Mouse (Mus musculus): ENCODE results near the gene Nmb. TPM values are rescaled to one million over a fixed set of nuclear protein-coding genes. Genes with fewer than 3 reads are reported as not detected.
A peak's percentile ranks its signal among the peaks of the same experiment; 100 is the strongest.

Nmb gene
- polyA plus RNA-seq, 1 experiment from 2014 or later, result 7.6 TPM

DNA sequence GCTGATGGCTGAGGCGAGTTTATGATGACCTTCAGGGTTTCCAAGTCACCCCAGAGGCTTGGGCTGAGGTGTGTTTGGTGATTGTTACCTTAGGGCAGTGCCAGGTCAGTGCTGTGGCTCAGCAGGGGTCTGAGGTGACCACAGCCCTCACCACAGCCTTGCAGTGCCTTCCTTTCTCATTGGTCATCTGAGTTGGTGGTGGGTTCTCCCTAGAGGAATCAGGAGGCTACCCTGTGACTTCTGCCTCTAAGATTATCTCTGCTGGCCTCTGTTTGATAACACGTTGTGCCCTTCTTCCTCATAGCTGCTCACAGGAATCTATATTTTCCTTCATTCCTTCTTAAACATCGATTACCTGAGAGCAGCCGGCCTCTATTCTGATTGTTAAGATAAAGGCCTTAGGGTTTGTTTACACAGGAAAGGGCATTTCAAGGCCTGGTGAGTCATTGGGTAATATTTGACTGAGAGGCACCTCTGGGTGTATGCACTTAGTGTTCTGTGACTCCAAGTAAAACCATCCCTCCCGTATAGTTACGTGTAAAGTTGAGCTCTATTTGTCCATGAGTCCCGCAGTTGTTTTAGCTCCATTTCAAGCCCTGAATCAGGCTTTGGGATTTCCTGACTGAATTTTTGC lies 38.2 kb downstream of the Nmb start:
- Histone ChIP-seq H3K36me3 (ENCODE audit: poor library complexity, severe bottlenecking) (peaks cover 83% of the 10 kb centered on the region), H3K4me2 (no peak overlapping the region), H3K4me3 (no peak overlapping the region), H3K27ac (no peak overlapping the region), H3K9ac (no peak overlapping the region), H3K4me1 (peaks cover 49% of the 10 kb centered on the region), H3K9me3 (replicated peaks) (no peaks in the 10 kb centered on the region), H3K27me3 (no peaks in the 10 kb centered on the region)
- 93% methylated on average over 7 of the region's 7 CpGs for WGBS
- ATAC-seq, result no peak

DNA sequence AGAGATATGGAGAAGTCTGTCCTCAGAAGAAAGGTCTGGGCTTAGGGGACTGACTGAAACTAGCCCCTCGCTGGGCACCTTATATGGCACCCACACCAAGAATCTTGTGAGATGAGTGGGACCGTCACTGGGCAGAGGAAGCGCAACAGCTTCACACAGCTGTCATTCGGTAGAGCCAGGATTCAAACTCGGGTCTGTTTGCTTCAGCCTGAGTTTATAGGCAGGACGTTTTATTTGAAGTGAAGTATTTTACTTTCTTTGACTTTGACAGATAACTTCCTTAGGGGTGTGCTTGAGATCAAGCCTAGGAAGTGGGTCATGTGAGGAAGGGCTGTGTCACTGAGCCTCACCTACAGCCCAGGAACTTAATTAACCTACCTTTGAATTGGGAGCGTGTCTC lies 39.4 kb downstream of the Nmb start:
- Histone ChIP-seq H3K27me3 (no peaks in the 10 kb centered on the region), H3K4me2 (no peak overlapping the region), H3K36me3 (ENCODE audit: poor library complexity, severe bottlenecking) (peaks cover 72% of the 10 kb centered on the region), H3K9ac (no peak overlapping the region), H3K4me1 (peaks cover 53% of the 10 kb centered on the region), H3K4me3 (no peak overlapping the region), H3K9me3 (replicated peaks) (no peaks in the 10 kb centered on the region), H3K27ac (no peak overlapping the region)
- no peak for ATAC-seq
- 95% methylated on average over 7 of the region's 7 CpGs for WGBS

DNA sequence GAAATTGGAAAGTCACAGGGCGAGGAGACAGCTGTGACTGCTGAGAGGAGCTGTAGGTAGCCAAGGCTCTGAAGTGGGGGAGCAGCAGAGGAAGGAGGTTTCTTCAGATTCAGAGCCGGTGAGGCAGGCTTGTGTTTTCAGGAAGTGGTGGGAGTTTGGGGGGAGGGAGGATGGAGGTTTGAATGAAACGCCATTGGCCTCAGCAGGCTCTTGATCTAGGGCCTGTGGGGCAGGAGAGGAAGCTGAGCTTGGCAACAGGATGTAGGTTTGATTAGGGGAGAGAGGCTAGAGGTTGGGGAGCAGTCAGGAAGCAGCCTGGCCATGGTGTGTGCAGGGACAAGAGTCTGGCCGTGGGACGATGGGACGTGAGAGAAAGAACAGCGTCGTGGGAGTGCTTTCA lies 40.0 kb downstream of the Nmb start:
- peaks cover 65% of the 10 kb centered on the region for H3K36me3 ChIP-seq (ENCODE audit: poor library complexity, severe bottlenecking)
- peaks cover 57% of the 10 kb centered on the region for H3K4me1 ChIP-seq

DNA sequence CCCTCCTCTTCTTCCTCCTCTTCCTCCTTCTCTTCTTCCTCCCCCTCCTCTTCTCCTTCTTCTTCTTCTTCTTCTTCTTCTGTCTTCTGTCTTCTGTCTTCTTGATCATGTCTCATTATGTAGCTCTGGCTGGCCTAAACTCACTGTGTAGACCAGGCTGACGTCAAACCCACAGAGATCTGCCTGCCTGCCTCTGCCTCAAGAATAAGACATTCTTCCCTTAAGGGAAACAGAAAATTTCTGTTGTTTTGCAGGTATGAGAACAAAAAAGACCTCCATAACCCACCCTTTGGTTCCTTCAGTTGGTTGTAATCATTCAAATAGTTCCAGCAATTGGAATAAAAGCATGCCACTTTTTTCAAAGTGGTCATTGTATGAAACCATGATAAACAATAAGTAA lies 40.7 kb downstream of the Nmb start:
- peak overlapping the region; percentile 82; the same call in 1 of the 2 replicates for H3K4me2 ChIP-seq
- H3K4me1 ChIP-seq, result peaks cover 57% of the 10 kb centered on the region
- no peaks in the 10 kb centered on the region for H3K9me3 ChIP-seq (replicated peaks)
- no peak for ATAC-seq
- no peaks in the 10 kb centered on the region for H3K27me3 ChIP-seq
- H3K27ac ChIP-seq, result no peak overlapping the region
- no peak overlapping the region for H3K9ac ChIP-seq
- 83% methylated on average over 1 of the region's 1 CpGs for WGBS
- H3K4me3 ChIP-seq, result no peak overlapping the region
- H3K36me3 ChIP-seq (ENCODE audit: poor library complexity, severe bottlenecking), result peaks cover 59% of the 10 kb centered on the region

More for the DNA sequence above, 40.0 kb downstream of the Nmb start:
- 90% methylated on average over 8 of the region's 8 CpGs for WGBS
- no peaks in the 10 kb centered on the region for H3K9me3 ChIP-seq (replicated peaks)
- H3K9ac ChIP-seq, result no peak overlapping the region
- no peak overlapping the region for H3K27ac ChIP-seq
- H3K27me3 ChIP-seq, result no peaks in the 10 kb centered on the region
- no peak overlapping the region for H3K4me3 ChIP-seq
- H3K4me2 ChIP-seq, result peak overlapping the region; percentile 4; the same call in 1 of the 2 replicates
- no peak for ATAC-seq

DNA sequence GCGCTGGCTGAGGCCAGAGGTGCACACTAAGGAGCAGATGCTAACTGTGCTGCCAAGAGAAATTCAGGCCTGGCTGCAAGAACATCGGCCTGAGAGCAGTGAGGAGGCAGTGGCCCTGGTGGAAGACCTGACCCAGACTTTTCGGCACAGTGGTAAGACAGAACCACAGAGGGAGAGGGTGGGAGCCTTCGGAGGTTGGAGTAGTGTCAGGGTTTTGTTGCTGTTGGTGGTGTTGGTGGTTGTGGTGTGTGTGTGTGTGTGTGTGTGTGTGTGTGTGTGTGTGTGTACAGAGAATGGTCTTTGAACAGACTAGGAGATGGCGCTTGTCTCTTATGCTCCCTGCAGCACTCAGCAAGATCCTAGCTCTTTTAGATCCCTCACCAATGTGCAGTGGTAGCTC lies 41.4 kb downstream of the Nmb start:
- H3K4me2 ChIP-seq, result peak overlapping the region; percentile 82
- H3K27me3 ChIP-seq, result no peaks in the 10 kb centered on the region
- ATAC-seq, result no peak
- peaks cover 53% of the 10 kb centered on the region for H3K36me3 ChIP-seq (ENCODE audit: poor library complexity, severe bottlenecking)
- WGBS, result 85% methylated on average over 5 of the region's 5 CpGs
- peaks cover 57% of the 10 kb centered on the region for H3K4me1 ChIP-seq
- H3K27ac ChIP-seq, result no peak overlapping the region
- H3K4me3 ChIP-seq, result no peak overlapping the region
- no peaks in the 10 kb centered on the region for H3K9me3 ChIP-seq (replicated peaks)
- H3K9ac ChIP-seq, result peak overlapping the region; percentile 31; the same call in 1 of the 2 replicates

DNA sequence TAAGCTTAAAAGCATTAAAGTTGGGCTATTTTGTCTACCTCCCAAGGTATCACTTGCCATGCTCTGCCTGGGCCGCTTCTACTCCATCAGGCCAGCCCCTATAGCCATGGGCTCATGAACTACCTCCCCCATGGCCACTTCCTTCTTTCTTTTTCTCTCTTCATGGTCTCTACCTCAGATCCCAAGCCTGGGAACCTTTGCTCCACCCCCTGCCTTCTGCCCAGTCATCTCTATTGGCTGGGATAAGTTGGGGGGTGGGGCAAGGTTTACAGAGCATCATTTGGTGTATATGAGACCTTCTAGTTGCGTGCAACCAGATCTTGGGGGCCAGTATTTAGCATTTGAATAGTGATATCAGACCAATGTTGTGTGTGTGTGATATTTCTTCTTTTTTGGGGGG lies 42.4 kb downstream of the Nmb start:
- Histone ChIP-seq H3K27me3 (no peaks in the 10 kb centered on the region), H3K36me3 (ENCODE audit: poor library complexity, severe bottlenecking) (peaks cover 42% of the 10 kb centered on the region), H3K9me3 (replicated peaks) (no peaks in the 10 kb centered on the region), H3K4me1 (peaks cover 57% of the 10 kb centered on the region), H3K27ac (no peak overlapping the region), H3K9ac (no peak overlapping the region), H3K4me2 (peak overlapping the region; percentile 82), H3K4me3 (no peak overlapping the region)
- WGBS, result 90% methylated on average over 2 of the region's 2 CpGs
- no peak for ATAC-seq

DNA sequence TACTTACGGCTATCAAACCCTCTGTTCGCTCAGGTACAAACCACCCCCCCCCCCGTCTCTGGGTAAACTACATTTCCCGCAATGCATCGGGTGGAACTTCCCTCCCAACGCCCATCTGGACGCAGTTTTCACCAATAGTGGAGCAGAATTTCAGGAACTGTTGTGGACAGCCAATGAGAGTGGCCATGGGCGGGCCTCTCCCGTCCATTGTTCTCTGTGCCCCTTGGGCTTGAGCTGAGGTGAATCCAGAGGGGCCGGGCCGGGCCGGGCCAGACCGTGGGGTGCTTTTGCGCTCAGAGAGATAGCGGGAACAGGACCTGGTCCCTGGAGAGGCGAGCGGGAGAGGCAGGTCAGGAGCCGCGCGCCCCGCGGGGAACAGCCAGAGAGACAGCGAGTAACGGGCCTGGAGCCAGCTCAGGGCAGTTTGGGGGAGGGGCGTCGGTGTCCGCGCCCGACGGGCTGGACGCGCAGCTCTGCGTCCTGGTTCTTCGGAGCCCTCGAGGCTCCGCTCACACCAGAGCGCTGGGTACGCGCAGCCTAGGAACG lies 44.1 kb downstream of the Nmb start, which contains the start of gene Zscan2:
Gene Zscan2, plus strand, starts transcription at position 192 of the 546 bp plus-strand sequence.
- Histone ChIP-seq H3K9ac (peak within 1 kb of the TSS; percentile 83), H3K4me2 (peak within 1 kb of the TSS; percentile 82), H3K27ac (peak within 1 kb of the TSS; percentile 91), H3K36me3 (ENCODE audit: poor library complexity, severe bottlenecking) (peaks cover 26% of the 10 kb centered on the region), H3K27me3 (no peaks in the 10 kb centered on the region), H3K4me3 (peak within 1 kb of the TSS; percentile 85), H3K9me3 (replicated peaks) (no peaks in the 10 kb centered on the region), H3K4me1 (peaks cover 49% of the 10 kb centered on the region)
- WGBS, result under 1% methylated on average over 40 of the region's 40 CpGs
- ATAC-seq, result peak; percentile 98

DNA sequence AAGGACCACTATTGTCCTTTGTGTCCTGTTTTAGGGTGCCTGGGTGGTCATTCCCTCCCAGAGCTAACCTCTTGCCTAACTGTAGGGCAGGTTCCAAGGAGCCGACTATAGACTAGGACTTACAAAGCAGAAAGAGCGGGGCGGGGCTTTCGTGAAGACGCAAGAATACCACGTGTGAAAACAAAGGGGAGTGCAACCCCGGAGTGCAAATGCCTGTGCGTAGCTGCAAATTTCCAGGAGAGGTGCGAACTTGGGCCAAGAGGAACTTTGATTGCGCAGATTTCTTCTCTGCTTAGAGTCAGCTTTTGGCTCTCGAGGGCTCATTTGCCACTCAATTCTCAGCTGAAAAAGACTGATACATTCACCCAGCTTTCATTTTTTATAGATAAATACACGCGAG lies 44.6 kb downstream of the Nmb start:
- H3K4me3 ChIP-seq, result peak overlapping the region; percentile 85
- peak overlapping the region; percentile 66 for H3K9ac ChIP-seq
- H3K9me3 ChIP-seq (replicated peaks), result no peaks in the 10 kb centered on the region
- no peaks in the 10 kb centered on the region for H3K27me3 ChIP-seq
- peak; percentile 78 for ATAC-seq
- peak overlapping the region; percentile 82 for H3K4me2 ChIP-seq
- WGBS, result under 1% methylated on average over 13 of the region's 13 CpGs
- peak overlapping the region; percentile 36; the same call in 1 of the 2 replicates for H3K27ac ChIP-seq
- peaks cover 20% of the 10 kb centered on the region for H3K36me3 ChIP-seq (ENCODE audit: poor library complexity, severe bottlenecking)
- peaks cover 44% of the 10 kb centered on the region for H3K4me1 ChIP-seq

DNA sequence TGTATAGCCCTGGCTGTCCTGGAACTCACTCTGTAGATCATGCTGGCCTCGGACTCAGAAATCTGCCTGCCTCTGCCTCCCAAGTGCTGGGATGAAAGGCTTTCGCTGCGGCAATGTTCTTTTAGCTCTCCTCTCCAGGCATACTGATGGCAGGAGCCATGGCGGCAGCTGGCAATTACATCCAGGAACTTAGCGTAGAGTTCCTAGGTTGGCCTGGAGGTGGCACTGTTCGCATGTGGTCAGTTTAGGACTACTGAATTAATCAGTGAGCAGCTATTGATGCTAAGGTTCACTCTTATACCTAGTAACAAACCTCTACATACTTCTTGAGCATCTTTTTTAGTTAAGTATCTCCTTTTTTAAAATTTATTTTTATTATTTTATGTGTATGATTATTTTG lies 47.7 kb downstream of the Nmb start:
- no peaks in the 10 kb centered on the region for H3K36me3 ChIP-seq (ENCODE audit: poor library complexity, severe bottlenecking)
- no peak overlapping the region for H3K27ac ChIP-seq
- H3K9ac ChIP-seq, result no peak overlapping the region
- ATAC-seq, result no peak
- H3K4me3 ChIP-seq, result no peak overlapping the region
- no peaks in the 10 kb centered on the region for H3K27me3 ChIP-seq
- H3K9me3 ChIP-seq (replicated peaks), result no peaks in the 10 kb centered on the region
- 30% methylated on average over 6 of the region's 6 CpGs for WGBS
- peaks cover 13% of the 10 kb centered on the region for H3K4me1 ChIP-seq
- no peak overlapping the region for H3K4me2 ChIP-seq

DNA sequence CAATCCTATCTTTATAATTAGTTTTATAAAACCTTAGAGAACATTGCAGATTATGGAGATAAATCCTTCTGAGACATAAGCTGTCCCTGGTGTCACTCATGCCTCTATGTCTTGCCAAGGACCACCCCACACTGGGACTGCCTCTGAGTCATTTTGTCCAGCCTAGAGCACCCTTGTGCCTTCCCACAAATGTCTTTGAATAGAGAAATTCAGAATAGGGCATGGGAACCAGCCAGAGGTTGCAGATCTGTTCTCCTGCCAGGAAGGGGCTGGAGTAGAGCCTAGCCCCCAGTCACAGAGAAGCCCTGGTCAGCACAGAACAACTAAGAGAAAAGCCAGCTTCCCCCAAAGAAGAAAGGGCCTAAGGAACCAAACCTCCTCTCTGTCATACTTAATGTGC lies 49.6 kb downstream of the Nmb start:
- Histone ChIP-seq H3K27ac (no peak overlapping the region), H3K9ac (no peak overlapping the region), H3K4me3 (no peak overlapping the region), H3K27me3 (no peaks in the 10 kb centered on the region), H3K9me3 (replicated peaks) (no peaks in the 10 kb centered on the region), H3K4me2 (no peak overlapping the region), H3K36me3 (ENCODE audit: poor library complexity, severe bottlenecking) (no peaks in the 10 kb centered on the region), H3K4me1 (0 out of 2 replicates have a peak, but pooled peaks cover 4% of the 10 kb centered on the region)
- ATAC-seq, result no peak

- 96% methylated on average over 3 of the region's 3 CpGs for WGBS
- H3K4me1 ChIP-seq, result no peaks in the 10 kb centered on the region
- H3K4me2 ChIP-seq, result no peak overlapping the region
- no peak overlapping the region for H3K27ac ChIP-seq
- H3K9ac ChIP-seq, result no peak overlapping the region
- ATAC-seq, result no peak
- H3K9me3 ChIP-seq (replicated peaks), result no peaks in the 10 kb centered on the region
- no peaks in the 10 kb centered on the region for H3K36me3 ChIP-seq (ENCODE audit: poor library complexity, severe bottlenecking)
- H3K4me3 ChIP-seq, result no peak overlapping the region
- no peaks in the 10 kb centered on the region for H3K27me3 ChIP-seq
Measured at GRCm38 (mm10) chr7:80853218-80853617, 51.7 kb downstream of the Nmb start.

Measured in forebrain, embryonic 13.5 days (tissue).